Mouse (Mus musculus) leukemia stem cell, adult 10-12 weeks (primary cell): ENCODE measurements around the gene Fat3. TPM values are rescaled to one million over a fixed set of nuclear protein-coding genes. Genes with fewer than 3 reads are reported as not detected.

ENCODE experiments used
- polyA plus RNA-seq: library from polyadenylated mRNA; stranded (reverse); fragments of >175 nt; gene quantifications from 2 replicates; pipeline ENCODE4 v1.2.3, GENCODE M21; 2012; ENCODE audit warnings: low replicate concordance

The Fat3 gene
- polyA plus RNA-seq = 0.08 TPM in 1 of 2 replicates, not detected in the other

GRCm38 (mm10) chr9:16501186-16501711 is at the start of gene Fat3:
TSS of gene Fat3 (minus strand) at chr9:16501285.

GRCm38 (mm10) chr9:15874506-15875160 is 626.5 kb downstream of the Fat3 start, which contains the start of gene Mtnr1b:
TSS of gene Mtnr1b (minus strand) at chr9:15874556.

